Mouse (Mus musculus): ENCODE data around the gene Sgsm1.
A peak's percentile ranks its signal among the peaks of the same experiment; 100 is the strongest.
"Not testable (repeated sequence)": the region's sequence is repeated elsewhere in the genome, so short reads cannot be mapped to it uniquely, and the experiment has no call there.

Gene Sgsm1

GRCm38 (mm10) chr5:113310377-113311003 is at the start of gene Sgsm1:
TSS of gene Sgsm1 (minus strand) at chr5:113310786.
- peak; percentile 33 for DNase-seq (ENCODE audit: low spot score)

GRCm38 (mm10) chr5:113358833-113359232 is 48.2 kb upstream of the Sgsm1 start:
- DNase-seq (ENCODE audit: low spot score), result no peak

DNA sequence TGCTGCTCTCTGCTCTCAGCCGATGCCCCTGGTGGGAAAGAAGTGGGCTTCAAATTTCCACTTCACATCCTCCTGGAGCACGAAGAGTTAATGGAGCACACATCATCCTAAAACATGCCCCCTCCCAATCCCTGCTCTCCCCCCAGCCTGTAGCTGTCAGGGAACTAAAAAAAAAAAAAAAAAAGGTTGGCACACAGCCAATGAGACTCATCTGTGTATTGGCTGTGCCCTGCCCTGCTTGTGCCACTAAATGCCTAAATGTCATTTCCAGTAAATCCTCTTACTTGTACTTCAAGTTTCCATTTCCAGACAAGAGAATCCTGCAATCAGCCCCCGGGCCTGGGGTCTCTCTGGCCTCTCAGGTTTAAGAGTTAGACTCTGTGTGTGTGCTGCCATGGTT is 47.1 kb upstream of the Sgsm1 start:
- no peak for DNase-seq (ENCODE audit: low spot score)

DNA sequence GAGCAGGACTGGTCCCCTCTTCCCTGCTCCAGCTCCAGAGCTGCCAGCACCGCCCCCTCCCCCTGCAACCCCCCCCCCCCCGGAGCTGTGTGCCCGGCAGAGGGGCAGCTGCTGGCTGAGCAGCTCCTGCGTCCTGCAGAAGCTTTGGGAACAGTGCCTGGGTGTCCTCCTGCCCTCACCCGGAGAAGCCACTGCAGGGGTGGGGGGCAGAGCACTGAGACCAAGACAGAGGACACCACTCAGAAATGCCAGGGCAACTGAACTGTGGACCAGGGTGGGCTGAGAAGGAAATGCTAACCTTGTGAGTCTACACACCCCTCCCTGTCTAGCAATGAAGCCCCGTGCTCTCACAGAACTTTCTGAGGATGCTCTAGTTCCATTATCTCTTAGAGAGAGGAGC is 46.6 kb upstream of the Sgsm1 start, which contains the start of gene Aym1:
TSS of gene Aym1 (plus strand) at position 109 of the 400 bp plus-strand sequence.
- DNase-seq (ENCODE audit: low spot score), result no peak

DNA sequence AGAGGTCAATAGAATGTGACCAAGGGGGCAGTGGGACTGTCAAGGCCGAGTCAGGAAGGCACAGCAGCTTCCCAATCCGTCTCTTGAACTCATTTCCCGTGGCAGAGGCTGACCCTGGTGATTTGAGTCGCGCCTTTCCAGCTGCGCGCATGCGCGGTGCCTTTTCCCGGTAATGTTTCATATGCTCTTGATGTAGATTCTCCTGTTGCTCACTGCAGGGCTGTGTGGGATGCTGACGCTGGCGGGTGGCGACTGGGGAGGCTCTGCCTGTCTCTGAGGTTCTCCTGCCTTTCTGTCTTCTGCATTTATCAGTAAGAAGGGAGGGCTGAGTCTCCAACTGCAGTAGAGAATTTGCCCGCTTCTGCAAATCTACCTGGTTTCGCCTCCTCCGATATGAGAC is 43.7 kb upstream of the Sgsm1 start:
- no peak for DNase-seq (ENCODE audit: low spot score)

- no peak for DNase-seq (ENCODE audit: low spot score)
Observed at GRCm38 (mm10) chr5:113352636-113353035, 42.0 kb upstream of the Sgsm1 start.

DNA sequence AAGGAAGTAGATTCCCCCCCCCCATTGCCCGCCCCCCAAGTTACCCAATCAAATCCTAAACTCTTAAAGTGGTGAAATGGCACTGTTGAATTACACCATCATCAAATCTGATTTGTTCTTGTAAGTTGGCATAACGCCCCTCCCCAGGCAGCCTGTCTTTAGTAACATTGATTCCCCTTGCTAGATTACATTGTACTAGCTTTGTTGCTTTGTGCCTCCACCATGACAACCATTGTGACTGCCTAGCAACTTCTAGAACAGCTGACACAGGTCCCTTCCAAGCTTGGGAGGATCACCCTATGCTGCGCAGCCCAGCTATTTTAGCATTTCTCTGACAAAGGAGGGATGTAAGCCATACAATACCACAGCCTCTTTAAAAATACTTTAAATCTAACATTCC is 41.2 kb upstream of the Sgsm1 start:
- DNase-seq (ENCODE audit: low spot score), result peak; percentile 35

DNA sequence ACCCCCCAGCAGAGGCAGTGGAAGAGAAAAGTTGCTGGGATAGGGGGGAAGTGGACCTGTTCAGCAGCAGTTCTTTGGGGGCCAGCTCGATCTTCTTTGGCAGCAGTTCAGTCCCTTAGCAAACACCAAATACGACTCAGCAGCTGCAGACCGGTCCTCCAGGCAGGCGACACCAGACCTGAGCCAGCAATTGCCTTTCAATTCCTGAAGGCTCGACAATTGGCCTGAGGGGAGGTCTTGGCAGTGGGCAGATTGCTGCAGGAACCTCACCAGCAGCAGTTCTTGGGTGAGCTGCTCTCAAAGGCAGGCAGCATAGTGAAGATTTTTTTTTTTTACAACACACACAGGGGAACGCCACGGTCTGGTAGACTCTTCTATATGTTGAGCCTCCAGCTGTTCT is 39.2 kb upstream of the Sgsm1 start:
- DNase-seq (ENCODE audit: low spot score), result no peak

DNA sequence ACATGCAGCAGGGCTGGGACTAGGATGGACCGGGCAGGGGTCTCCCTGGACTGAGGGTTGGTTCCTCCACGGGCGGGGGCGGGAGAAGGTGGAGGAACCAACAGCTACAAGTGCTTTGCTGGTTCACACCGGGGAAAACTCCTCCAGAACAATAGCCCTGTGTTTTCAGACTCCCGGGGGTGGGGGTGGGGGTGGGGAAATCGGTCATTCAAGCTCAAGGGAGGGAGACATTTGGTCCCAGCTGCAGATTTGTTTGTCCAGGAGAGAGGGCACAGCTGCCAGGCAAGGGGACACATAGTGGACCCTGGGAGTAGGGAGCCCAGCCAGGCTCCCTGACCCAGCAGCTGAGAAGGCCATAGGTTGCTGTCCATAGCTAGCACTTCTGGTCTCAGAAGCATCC is 38.6 kb upstream of the Sgsm1 start:
- DNase-seq (ENCODE audit: low spot score), result no peak

DNA sequence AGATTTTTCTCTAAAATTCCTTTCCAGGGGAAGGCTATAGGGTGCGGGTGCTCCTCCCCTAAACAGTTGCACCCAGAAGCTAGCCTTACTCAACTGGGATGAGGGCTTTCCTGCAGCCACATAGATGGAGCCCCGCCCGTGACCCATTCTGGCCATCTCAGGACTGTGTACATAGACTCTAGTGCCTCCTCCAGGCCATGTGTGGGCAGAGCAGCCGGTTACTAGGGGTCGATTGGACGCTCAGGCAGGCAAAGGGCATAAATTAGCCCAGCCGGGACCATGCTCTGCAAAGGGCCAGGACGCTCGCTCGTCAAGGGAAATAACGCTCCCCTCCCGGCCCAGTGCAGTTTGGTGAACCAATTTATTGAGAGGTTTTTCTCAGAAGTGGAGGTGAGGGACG is 38.0 kb upstream of the Sgsm1 start:
- no peak for DNase-seq (ENCODE audit: low spot score)

DNA sequence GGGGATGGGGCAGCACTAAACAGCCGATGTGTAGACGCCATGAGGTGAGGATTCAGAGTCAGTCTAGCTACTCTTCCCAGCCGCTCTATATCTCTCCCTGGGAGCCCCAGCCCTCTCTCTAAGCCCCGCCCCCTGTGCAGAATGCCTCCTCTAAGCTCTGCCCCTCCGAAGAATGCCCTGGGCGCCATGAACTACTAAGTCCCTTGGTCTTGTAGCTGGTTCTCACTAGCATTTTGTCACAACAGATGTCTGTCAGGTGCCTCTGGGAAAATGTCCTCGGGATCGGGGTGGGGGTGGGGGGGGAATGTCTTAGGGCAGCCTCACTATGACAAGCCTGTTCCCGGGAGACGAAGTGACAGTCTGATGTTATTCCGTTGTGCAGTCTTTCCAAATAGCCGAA is 37.0 kb upstream of the Sgsm1 start:
- DNase-seq (ENCODE audit: low spot score), result no peak

DNA sequence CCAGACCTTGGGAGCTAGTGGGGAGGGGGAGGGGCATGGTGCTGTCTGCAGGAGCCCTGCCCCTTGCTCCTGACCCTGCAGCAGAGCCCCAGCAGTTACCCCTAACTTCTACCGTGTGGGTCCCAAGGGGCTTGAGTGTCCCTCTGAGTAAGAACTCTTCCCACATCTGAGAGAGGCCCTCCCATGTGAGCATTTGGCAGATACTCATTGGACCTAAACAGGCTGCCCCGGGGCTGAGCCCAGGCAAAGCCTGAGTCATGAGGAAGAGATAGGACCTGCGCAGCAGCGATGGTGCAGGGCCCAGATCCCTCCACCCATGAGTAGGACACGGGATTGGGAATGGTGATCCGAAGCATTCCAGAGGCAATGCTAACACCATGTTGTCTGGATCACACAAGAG is 36.1 kb upstream of the Sgsm1 start:
- not testable (repeated sequence) for DNase-seq (ENCODE audit: low spot score)

DNA sequence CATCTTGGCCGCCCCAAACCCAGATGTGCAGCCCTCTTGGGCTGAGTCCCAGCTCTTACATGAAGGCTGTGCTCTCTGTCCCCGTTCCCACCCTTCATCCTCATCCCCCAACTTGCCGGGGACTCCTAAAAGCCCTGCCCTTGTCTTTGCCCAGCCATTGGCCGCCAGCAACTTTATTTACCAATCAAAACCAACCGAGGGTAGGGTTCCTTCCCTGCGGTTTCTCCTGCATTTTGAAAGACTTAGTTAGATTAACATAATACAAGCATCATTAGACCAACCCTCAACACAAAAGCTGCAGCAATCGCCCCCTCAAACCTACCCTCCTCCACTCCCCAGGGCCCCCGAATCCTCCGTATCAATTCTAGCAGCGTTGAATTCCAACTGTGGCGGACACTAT is 35.2 kb upstream of the Sgsm1 start:
- DNase-seq (ENCODE audit: low spot score), result no peak

DNA sequence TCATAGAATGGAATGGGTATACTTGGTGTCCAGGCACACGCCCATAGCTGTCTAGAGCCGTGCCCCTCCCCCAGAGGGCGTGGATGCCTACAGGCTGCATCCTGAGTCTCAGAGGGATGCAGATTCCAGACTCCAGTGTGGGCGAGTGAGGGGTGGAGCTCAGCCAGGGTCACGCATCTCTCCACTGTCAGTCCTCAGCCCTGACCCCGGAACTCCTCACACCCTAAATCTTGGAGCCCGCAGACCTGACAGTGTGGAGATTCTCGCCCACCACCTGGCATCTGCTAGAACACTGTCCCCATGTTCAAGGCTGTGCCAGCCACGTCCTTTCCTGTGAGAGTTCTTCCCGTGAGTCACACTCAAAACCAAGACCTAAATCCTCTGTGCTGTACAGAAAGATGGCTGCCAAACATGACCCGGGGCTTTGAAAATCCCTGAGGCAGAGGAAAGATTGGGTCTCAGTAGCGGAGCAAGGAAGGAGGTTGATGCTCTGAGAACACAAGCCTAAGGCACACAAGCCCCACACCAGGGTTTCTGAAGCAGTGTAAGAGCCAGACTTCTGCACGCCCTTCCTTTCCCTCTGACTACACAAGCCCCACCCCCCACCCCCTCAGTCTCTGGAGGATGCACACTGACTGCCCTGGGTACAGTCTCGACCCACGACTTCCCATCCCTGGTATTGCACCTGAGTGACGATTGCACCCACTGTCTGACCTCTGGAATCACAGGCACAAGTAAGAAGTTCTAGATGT is 34.2 kb upstream of the Sgsm1 start:
- DNase-seq (ENCODE audit: low spot score), result no peak

GRCm38 (mm10) chr5:113336281-113336680 is 25.7 kb upstream of the Sgsm1 start:
- DNase-seq (ENCODE audit: low spot score), result no peak

DNA sequence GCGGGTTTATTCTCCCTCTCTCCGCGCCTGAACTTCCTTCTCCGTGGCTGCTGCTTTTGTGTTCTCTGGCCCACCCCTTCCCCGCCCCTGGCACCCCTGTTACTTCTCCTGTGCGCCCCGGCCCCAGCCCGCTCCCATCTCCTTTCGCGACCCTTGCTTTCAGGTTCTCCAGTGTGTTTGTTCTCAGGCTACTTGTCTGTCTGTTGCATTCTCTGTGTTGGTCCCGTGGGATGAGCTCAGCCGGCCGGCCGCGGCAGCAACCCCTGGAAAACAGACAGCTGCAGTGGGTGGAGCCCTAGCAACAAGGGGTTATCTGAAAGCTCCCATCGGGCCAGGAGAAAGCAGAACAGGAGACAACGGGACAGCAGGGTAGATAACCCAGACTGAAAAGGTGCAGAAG is 25.1 kb upstream of the Sgsm1 start:
- no peak for DNase-seq (ENCODE audit: low spot score)

GRCm38 (mm10) chr5:113334621-113335530 is 24.3 kb upstream of the Sgsm1 start:
- no peak for DNase-seq (ENCODE audit: low spot score)

DNA sequence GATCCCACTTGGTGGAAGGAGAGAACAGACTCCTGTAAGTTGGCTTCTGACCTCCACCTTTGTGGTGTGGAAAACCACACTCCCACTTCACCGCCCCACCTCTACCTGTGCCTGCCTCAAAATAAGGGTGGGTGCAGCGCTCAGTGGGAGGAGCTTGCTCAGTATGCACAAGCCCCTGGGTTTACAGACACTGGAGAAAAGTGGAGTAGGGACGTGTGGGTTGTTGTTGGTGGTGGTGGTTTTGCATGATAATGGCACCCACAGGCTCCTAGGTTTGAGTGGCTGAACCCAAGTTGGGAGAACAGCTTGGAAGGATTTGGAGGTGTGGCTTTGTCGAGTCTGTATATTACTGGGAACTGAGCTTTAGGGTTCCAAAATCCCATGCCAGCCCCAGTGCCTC is 22.3 kb upstream of the Sgsm1 start:
- DNase-seq (ENCODE audit: low spot score), result no peak

DNA sequence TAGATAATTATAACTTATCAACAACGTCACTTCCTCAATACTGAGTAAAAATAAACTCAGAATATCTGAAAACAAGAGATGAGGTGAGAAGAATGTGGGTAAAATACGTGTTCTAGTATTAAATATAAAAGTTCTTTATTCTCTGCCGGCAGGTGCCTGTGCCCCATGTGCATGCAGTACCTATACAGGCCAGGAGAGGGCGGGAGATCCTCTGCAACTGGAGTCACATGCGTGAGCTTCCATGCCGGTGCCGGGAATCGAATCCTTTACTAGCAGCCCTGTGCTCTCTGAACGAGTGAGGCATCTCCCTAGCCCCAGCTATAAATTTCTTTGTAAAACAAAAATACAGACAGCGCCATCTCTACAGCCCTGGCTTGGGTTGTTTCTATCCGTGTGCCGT is 21.7 kb upstream of the Sgsm1 start:
- no peak for DNase-seq (ENCODE audit: low spot score)

- DNase-seq (ENCODE audit: low spot score), result no peak
Observed at GRCm38 (mm10) chr5:113330202-113330601, 19.6 kb upstream of the Sgsm1 start.

DNA sequence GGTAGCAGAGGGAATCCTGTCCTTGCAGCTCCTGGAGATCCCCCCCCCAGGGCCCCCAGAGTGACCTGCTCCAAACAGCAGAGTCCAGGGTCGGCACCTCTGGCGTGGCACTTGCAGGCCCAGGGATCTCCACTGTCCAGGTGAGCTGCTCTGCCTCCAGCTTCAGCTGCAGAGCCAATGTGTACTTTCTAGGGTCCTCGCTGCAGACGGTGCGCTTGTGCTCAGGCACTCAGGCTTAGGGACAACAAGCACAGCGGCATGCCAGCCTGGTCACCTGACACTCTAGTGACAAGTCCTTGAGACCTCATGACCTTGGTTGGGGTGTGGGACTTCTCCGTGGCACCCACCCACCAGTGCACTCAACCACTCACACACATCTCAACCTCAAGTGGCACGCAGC is 18.9 kb upstream of the Sgsm1 start:
- DNase-seq (ENCODE audit: low spot score), result no peak

DNA sequence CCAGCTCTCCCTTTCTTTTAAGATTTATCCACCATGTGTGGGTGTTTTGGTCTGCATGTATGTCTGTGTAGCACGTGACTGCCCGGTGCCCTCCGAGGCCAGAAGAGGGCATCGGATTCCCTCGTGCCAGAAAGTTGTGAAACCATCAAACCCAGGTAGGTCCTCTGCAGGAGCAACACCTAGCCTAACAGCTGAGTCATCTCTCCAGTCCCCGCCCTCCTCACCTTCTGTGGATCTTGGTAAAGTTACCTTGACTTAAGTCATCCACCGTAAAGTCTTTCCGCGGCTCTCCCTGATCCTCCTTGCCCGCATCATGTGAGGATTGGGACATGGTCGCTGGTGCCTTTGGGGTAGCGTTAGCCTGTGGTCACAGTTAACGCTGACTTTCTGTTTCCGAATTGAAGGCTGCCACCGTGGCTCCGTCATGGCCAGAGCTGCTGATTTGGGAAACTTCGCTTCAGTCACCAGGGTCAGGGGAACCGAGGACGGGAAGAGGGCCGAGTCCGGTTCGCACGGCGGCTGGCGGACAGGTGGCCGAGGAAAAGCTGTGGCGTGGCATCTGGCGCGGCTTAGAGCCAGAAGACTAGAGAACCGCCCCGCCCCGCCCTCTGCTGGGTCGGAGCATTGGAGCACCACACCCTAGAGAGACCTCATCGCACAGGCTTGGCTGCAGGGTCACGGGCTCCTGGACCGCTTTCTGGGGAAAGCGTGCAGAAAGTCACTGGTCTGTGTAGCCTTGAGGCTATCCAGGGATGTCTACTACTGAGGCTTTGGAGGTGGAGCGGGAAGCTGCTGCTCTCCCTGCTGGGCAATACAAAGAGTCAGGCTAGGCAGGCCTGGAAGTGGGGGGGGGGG is 13.4 kb upstream of the Sgsm1 start:
- no peak for DNase-seq (ENCODE audit: low spot score)
